Mouse (Mus musculus) spleen, adult 12 weeks (tissue): ENCODE data around the gene Cdca3.
"Not testable (repeated sequence)": the region's sequence is repeated elsewhere in the genome, so short reads cannot be mapped to it uniquely, and the experiment has no call there.

ENCODE experiments used
- DNase-seq: peaks from one replicate; pipeline ENCODE4 v3.0.0; 2022; ENCODE audit warnings: low spot score

Gene Cdca3

DNA sequence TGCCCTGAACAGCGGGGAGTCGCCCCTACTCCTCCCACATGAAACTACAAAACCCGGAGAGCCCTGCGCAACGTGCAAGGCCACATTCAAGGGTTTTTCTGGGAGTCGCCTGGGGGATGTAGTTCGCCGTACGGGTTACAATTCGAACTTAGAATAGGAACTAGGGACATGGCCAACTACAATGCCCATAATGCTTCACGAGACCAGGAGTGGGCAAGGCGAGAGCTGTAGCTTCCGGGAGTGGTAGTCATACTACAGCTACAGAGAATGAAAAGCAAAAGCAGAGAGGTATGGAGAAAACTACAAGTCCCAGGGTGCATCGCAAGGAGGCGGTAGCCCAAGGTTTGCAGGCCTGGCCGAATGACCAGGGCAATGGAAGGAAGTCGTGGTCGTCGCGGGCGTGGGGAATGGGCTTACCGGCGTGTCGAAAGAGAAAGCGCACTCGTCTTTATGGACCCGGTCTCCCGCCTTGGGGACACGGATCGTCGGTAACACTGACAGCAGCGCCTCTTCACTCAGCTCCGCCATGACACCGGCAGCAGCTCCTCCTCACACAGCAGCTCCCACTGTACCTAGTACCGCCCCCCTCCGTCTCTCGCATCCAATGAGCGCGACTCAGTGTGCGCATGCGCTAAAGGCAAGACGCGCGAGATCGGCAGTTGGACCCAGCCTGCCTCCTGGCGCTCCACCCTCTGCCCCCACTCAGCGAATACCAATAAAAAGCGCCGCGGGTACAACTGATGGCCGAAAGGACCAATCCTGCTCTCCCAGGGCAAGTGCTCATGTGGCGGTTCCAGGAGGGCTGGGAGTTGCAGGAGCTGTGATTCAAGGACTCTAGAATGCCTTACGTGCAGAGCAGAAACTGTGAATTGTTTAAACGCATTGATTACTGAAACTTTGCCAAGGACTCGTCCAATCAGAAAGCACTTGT is at the start of gene Cdca3, which contains the start of gene Usp5:
Gene Cdca3, plus strand, starts transcription at position 680 of the 931 bp plus-strand sequence.
Gene Usp5, minus strand, starts transcription at position 617 of the 931 bp plus-strand sequence.
- DNase-seq = peak; percentile 98

DNA sequence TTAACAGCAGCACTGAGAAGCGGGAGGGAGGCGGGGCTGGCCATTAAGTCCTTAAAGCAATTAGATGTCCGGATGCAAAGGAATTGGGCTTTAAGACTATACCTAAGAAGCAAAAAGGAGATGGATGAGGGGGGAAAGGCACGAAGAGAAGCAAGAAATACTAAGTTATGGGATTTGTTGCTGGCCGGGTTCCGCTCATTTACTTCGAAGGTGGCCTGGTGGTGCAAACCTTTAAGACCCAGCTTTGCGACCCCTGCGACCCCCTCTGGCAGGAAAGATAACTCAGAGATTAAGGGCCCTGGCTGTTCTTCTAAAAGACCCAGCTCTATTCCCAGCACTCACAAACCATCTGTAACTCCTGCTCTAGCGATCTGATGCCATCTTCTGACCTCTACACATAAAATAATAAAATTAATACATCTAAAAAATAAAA is 49.3 kb upstream of the Cdca3 start:
- no peak for DNase-seq

DNA sequence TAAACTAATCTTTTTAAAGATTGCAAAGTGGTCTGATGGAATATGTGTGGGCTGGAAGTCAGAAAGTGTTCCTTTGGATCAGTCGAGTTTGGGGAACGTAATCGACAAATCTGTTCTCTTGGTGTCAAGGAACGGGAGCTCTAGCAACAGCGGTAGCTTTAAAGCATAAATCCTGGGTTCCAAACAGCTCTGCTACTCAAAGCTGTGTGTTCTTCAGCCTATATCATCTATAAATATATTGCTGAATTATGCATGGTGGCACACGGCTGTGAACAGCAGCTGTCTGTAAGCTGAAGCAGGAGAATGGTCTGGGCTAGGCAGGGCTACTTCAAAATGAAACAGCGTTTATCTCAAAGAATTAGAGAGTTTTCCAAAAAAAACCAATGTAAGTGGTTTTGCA is 48.4 kb upstream of the Cdca3 start:
- DNase-seq = no peak

DNA sequence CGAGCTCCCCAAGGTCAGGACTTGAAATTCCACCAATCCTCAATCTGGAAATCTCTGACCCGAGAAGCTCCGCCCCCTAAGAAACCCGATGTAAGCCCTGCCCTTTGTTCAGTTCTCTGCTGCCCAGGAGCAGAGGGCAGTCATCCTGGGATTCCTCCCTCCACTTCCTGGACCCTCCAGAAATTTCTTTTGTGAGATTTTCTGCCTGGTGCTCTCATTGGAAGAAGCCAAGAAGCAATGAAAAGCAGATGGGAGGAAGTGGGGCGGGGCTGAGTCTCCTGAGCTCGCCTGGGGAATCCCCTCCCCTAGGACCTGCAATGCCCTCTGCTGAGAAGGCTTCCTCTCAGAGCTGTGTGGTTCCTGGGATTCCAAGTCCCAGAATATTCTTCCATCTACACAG is 46.9 kb upstream of the Cdca3 start:
- no peak for DNase-seq

DNA sequence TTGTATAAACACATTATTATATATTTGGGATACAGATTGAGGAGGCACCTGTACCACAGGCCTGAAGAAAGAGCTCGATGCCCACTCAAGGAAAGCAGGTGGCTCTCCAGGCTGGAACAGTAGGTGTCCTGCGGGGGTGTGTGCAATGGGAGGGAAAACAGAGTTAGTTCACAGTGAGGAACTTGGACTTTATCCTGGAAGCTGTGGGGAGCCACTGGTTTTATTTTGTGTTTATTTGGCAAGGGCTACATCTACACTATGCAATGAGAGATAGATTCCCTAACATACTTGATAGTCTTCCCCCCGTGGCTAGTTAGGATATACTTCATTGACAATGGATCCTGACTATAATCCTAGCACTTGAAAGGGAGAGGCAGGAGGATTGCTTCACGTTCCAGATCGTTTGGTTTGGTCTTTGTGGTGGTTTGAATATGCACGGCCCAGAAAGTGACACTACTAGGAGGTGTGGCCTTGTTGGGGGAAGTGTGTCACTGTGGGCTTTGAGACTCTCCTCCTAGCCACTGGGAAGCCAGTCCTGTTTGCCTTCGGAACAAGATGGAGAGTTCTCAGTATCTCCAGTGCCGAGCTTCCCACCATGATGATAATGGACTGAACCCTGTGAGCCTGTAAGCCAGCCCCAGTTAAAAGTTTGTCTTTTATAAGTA is 42.5 kb upstream of the Cdca3 start:
- DNase-seq = no peak

DNA sequence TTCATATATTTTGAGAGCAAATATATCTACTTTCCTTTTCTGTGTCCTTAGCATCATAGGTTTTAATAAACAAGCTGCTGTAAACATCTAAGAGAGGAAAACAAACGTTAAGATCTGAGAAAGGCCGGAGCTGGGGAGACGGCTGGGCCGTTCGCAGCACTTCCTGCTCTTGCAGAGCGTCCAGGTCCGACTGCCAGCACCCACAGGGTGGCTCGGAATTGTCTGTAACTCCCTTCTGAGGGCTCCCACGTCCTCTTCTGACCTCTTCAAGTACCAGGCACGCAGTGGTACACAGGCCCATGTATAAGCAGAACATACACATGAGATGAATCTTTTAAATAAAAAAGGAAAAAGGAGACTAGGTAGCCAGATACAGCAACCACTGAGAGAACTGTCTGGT is 41.6 kb upstream of the Cdca3 start:
- DNase-seq = no peak

DNA sequence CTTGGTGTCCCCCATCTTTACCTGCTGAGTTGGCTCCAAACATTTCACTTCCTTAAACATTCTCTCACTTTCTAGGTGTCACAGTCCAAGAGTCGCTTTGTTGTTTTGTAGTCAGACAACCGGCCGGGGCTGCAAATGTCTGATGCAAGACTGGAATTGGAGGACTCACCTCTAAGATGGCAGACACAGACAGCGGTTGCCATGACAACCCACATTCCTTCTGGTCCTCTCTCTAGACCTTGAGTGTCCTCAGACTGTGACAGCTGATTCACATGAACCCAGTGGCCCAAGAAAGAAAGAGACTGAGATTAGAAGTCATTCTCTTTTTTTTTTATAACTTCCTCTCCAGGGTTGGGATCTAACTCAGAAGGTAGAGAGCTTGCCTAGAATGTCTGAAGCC is 39.8 kb upstream of the Cdca3 start:
- DNase-seq = no peak

DNA sequence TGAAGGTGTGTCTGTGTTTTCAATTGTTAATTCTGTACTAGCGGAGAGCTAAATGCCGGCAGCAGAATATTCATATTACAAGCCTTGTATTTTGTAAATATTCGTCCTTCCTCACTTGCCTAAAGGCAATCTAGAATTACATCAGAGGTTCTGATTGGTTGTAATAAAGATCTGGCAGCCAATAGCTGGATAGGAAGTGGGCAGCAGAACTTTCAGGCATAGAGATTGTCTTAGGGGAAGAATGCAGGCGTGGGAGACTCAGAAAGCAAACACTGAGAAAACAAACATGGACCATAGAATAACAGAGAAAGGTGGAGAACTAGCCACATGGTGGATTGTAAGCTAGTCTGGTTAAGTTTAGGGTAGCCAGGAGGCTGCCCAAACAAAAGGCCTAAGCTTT is 39.2 kb upstream of the Cdca3 start:
- DNase-seq = no peak

DNA sequence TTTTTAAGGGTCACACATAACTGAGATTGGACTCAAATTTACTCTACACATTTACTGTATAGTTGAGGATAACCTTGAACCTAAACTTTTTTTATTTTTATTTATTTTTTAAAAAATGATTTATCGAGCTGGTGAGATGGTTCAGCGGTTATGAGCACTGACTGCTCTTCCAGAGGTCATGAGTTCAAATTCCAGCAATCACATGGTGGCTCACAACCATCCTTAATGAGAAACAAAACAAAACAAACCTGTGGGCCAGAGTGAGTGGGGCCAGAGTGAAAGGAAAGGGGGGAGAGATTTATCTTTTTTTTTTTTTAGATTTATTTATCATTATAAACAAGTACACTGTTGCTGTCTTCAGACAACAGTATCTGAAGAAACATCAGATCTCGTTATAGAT is 37.4 kb upstream of the Cdca3 start:
- no peak for DNase-seq

DNA sequence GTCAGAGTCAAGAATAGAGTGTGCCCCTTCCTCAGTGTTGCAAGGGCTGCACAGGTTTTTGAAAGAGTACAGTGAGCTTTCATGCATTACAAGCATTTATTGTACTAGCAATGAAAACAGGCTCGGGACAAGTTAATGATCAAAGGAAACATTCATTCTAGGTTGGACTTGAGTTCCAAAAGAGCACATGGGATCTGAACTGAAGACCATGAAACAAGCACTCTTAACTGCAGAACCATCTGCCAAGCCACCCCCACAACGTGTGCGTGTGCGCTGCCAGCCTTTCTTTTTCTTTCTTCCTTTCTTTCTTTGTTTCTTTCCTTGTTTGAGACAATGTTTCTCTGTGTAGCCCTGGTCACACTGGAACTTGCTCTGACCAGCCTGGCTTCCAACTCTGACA is 33.6 kb upstream of the Cdca3 start:
- no peak for DNase-seq

DNA sequence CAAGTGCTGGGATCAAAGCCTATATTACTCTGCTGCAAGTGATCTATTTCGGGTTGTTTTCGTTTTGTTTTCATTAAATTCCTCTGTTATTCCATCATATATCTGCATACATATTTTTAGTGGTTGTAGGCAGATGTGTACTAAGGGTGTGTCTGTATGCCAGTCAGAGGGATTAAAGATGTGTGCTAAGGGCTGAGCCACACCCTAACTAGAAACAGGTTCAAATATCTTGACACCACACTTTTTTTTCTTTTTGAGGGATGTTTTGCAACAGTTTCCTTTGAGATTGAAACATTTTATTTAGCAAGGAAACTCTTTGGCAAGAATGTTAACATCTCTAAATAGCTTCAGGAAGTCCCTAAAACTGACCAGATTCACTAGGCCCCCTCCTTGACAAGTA is 33.1 kb upstream of the Cdca3 start:
- no peak for DNase-seq

DNA sequence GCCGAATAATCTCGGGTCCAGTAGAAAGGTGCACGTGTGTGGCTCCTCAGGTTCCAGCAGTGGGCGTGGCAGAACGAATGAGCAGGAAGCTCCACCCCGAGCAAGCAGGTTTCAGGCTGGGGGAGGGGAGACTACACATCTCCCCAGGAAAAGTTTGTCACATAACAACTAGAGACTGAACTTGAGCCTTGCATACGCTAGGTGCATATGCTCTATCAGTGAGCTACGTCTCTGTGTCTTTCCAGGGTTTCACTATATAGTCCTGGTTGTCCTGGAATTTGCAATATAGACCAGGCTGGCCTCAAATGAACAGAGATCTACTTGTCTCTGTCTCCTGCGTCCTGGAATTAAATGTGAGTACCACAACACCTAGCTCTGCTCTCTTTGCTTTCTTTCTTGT is 26.9 kb upstream of the Cdca3 start:
- not testable (repeated sequence) for DNase-seq

DNA sequence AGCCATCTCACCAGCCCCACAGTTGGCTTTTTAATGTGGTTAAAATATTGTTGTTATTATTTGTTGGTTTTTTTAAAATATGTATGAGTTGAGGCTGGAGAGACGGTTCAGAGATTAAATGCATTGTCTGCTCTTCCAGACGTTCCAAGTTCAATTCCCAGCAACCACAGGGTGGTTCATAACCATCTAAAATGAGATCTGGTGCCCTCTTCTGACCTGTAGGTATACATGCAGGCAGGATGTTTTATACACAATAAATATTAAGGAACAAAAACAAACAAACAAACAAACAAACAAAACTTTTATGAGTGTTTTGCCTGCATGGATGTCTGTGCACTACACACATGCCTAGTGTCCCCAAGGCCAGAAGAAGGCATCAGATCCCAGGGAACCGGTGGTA is 26.3 kb upstream of the Cdca3 start:
- DNase-seq = no peak

DNA sequence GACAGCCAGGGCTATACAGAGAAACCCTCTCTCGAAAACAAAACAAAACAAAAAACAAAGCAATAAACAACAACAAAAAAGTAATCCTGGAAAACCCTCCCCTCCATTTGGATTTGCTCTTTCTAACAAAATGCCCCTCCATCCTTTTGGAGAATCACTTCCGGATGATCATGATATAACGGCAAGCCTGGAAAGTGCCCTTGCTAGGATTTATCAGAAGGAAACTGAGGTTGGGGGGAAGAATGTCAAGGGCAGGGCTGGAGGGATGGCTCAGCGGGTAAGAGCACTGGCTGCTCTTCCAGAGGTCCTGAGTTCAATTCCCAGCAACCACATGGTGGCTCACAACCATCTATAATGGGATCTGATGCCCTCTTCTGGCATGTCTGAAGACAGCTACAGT is 25.7 kb upstream of the Cdca3 start:
- not testable (repeated sequence) for DNase-seq

DNA sequence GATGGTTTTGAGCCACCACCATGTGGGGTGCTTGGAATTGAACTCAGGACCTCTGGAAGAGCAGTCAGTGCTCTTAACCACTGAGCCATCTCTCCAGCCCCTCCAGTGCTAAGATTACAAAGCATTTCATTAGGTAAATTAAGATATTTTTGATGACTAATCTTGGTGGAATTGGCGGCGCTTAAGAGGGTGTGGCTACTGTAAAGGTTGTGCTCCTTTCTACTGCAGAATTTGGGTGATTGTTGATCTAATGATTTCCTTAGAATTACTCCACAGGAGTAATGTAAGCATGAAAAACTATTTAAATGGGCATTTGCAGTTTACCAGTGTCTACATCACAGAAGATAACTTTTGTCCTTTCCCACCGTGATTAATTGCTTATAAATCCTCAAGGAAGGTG is 25.0 kb upstream of the Cdca3 start:
- DNase-seq = no peak

DNA sequence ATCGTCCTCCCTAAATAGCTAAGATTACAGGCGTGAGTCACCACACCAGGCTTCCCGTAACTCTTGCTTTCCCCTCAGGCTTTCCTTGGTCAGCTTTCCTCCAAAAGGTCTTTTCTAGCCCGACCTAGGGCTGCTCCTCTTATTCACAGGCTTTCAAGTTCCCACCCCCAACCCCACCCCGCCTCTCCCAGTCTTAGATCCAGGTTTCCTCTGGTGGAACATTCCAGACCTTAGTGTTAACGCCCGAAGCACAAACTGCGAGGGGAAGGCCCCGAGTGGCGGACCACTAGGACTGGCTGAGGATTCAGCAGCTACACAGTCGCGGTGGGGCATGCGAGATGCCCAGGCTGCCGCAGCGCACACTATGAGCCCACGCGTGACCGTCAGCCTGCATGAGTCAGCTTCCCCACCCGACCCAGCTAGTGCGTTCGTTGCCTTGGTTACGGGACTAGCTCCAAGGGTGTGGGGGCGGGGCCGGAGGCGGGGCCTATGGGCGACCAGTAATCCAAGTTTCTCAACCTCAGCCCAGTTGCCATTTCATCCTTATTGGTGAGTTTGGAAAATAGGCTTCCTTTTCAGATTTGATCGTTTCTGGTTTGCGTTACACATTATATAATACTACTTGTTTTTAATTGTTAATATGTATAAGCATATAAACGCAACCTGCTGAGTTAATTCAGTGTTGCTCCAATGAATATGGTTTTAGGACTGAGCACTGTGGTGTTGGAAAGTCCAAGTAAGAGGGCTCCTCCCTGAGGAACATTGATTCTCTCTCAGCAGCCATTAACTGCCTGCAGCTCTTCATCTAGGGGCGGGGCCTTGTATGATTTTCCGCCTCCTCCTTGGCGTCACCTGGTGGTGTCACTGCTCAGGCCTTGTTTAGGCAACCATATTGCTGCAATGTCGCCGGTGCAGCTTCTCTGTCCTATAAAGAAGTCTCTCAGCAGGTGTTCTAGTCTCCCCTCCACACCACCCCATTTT is 23.7 kb upstream of the Cdca3 start:
- peak; percentile 75 for DNase-seq

DNA sequence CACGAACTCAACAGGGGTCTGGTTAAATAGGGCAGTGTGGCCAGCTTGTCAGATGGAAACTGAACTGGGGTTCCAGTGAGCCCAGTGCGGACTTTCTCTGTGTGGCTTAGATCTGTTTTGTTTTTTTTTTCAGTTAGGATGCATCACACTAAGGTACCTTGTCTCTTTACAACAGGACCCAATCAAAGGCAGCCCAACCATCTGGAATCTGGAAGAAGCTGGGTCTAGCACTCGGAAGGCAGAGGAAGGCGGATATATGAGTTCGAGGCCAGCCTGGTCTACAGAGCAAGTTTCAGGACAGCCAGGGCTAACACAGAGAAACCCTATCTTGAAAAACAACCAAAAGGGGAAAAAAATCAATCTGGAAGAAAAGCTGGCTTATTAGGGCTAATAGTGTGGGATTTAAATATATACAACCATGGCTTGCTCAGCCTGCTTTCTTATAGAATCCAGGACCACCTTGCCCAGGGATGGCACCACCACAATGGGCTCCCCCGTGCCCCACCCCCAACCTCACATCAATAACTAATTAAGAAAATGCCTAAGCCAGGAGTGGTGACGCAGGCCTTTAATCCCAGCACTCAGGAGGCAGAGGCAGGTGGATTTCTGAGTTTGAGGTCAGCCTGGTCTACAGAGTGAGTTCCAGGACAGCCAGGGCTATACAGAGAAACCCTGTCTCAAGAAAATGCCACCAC is 22.8 kb upstream of the Cdca3 start:
- no peak for DNase-seq

DNA sequence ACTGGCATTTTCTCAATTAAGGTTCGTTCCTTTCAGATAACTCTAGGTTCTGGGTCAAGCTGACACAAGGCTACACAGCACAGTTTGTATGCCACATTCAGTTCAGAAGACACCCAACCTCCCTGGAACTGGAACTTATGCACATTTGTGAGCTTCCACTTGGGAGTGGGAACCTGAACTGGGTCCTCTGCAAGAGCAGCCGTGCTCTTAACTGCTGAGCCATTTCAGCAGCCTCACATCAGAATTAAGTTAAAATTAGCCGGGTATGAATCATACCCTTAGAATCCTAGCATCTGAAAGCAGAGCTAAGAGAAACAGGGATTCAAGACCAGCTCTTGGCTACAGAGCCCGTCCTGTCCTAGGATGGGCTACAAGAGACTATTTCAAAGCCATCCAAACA is 22.0 kb upstream of the Cdca3 start:
- DNase-seq = no peak

DNA sequence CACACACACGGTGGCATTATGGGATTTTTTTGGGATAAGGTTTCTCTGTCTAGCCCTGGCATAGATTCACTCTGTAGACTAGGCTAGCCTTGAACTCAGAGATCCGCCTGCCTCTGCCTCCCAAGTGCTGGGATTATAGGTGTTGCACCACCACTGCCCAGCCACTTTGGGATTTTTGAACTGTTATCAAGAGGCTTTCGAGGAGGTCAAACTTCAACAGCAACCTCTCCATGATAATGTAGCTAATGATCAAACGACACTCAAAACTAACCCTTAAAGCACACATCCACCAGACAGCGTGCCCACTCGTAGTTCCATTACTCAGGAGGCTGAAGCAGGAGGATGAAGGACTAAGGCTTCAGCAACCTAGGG is 21.4 kb upstream of the Cdca3 start:
- DNase-seq = no peak

DNA sequence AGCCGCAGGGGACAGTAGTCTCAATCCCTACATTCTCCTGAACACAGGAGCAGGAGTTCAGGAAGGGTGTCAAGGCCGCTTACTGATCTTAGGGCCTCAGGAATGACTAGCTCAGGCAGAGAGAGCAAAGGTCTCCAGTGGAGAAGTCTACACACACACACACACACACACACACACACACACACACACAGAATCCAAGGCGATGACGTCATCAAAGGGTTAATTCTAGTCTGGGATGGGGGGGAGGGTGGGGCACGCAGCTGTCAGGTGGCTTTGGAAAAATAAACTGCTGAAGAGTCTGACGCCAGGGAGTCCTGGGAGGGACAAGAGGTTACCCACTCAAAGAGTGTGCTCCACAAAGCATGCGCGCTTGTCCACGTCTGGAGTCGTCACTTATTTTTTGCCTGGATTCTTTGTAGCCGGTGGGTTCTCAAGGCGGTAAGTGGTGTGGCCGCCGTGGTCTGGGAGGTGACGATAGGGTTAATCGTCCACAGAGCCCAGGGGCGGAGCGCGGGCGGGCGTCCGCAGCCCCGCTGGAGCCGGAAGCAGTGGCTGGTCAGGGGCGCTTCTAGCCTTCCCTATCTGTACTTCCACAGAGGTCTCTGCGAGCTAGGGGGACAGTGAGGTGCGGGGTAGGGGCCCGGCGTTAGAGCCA is 20.9 kb upstream of the Cdca3 start, which contains the start of gene Spsb2:
Gene Spsb2, plus strand, starts transcription at position 304 of the 655 bp plus-strand sequence.
- DNase-seq = peak; percentile 47
